Mouse (Mus musculus): ENCODE results near the gene Trdn. TPM values are rescaled to one million over a fixed set of nuclear protein-coding genes. Genes with fewer than 3 reads are reported as not detected.

Gene Trdn
- polyA plus RNA-seq, 1 experiment from 2014 or later: 0.57 TPM

DNA sequence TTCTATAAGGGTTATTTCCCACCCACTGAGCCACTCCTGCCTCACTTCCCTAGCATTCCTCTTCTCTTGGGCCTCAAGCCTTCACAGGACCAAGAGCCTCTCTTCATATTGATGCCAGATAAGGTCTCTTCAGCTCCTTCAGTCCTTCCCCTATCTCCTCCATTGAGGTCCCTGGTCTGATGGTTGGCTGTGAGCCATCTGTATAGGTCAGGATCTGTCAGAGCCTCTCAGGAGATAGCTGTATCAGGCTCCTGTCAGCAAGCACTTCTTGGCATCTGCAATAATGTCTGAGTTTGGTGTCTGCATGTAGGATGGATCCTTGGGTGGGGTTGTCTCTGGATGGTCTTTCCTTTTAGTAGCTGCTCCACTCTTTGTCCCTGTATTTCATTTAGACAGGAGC, 42.7 kb downstream of the Trdn start:
- no peak overlapping the region for H3K27ac ChIP-seq (ENCODE audit: low read length)
- H3K27me3 ChIP-seq (ENCODE audit: insufficient read depth, low read length): no peaks in the 10 kb centered on the region
- H3K4me3 ChIP-seq (ENCODE audit: low read length): no peak overlapping the region
- H3K4me1 ChIP-seq (ENCODE audit: insufficient read depth, low read length): no peaks in the 10 kb centered on the region
- no peak overlapping the region for H3K9ac ChIP-seq (replicated peaks; ENCODE audit: low read length)
- no peaks in the 10 kb centered on the region for H3K36me3 ChIP-seq (ENCODE audit: insufficient read depth, low read length)
- H3K4me2 ChIP-seq (replicated peaks; ENCODE audit: low read depth, low read length): no peak overlapping the region
- ATAC-seq (ENCODE audit: low FRiP score, low TSS enrichment): no peak
- no peaks in the 10 kb centered on the region for H3K9me3 ChIP-seq (ENCODE audit: low read length)

GRCm38 (mm10) chr10:33144911-33145310, 64.6 kb downstream of the Trdn start:
- H3K4me1 ChIP-seq (ENCODE audit: insufficient read depth, low read length): no peaks in the 10 kb centered on the region
- H3K4me2 ChIP-seq (replicated peaks; ENCODE audit: low read depth, low read length): no peak overlapping the region
- H3K4me3 ChIP-seq (ENCODE audit: low read length): no peak overlapping the region
- H3K27me3 ChIP-seq (ENCODE audit: insufficient read depth, low read length): no peaks in the 10 kb centered on the region
- no peaks in the 10 kb centered on the region for H3K36me3 ChIP-seq (ENCODE audit: insufficient read depth, low read length)
- WGBS: 63% methylated on average over 1 of the region's 1 CpGs
- ATAC-seq (ENCODE audit: low FRiP score, low TSS enrichment): no peak
- H3K27ac ChIP-seq (ENCODE audit: low read length): no peak overlapping the region
- H3K9me3 ChIP-seq (ENCODE audit: low read length): no peaks in the 10 kb centered on the region
- no peak overlapping the region for H3K9ac ChIP-seq (replicated peaks; ENCODE audit: low read length)

DNA sequence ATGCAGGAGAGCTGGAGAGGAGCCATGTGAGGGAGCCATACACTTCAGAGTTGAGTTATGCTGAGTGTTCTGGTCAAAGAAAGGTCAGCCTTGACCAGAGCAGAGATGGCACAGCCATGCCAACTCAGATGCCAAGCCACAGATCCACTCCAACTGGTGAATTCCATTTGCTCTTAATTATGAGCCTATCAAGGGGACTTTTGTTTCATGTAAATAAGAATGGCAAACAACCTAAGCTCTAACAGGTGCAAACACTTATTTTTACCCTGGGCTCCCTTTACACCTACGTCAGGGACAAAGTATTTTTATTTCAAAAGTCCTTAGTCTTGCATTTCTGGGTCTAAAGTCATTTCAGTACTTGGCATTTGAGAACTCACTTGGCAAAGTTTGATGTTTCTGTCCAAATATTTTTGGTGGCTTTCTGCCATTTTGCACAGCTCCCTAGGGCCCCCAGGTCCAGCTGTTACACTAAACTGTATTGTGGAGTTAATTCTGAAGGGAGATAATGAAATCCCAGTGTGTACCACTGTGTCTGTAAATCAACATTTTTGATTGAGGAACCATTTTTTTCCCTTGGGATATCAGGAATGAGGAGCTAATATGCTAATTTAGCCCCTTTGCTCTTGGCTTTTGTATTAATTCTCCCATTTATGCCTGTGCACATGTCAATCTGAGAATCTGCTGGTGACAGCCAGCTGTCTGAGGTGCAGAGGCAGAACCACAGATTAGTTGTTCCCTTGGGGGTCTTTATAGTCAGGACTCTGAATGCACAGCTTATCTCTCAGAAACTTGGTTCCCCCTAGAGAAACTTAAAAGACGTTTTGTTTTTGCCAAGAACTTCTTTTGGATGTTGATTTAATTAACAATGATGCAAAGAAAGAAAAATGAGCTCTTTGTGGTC, 99.6 kb downstream of the Trdn start:
- 43% methylated on average over 2 of the region's 2 CpGs for WGBS
- ATAC-seq (ENCODE audit: low FRiP score, low TSS enrichment): no peak
- Histone ChIP-seq H3K27me3 (ENCODE audit: insufficient read depth, low read length) (no peaks in the 10 kb centered on the region), H3K4me3 (ENCODE audit: low read length) (no peak overlapping the region), H3K4me1 (ENCODE audit: insufficient read depth, low read length) (no peaks in the 10 kb centered on the region), H3K36me3 (ENCODE audit: insufficient read depth, low read length) (no peaks in the 10 kb centered on the region), H3K4me2 (replicated peaks; ENCODE audit: low read depth, low read length) (no peak overlapping the region), H3K27ac (ENCODE audit: low read length) (no peak overlapping the region), H3K9ac (replicated peaks; ENCODE audit: low read length) (no peak overlapping the region), H3K9me3 (ENCODE audit: low read length) (no peaks in the 10 kb centered on the region)

GRCm38 (mm10) chr10:33189031-33189430, 108.7 kb downstream of the Trdn start:
- Histone ChIP-seq H3K27ac (ENCODE audit: low read length) (no peak overlapping the region), H3K4me2 (replicated peaks; ENCODE audit: low read depth, low read length) (no peak overlapping the region), H3K4me3 (ENCODE audit: low read length) (no peak overlapping the region), H3K9ac (replicated peaks; ENCODE audit: low read length) (no peak overlapping the region), H3K36me3 (ENCODE audit: insufficient read depth, low read length) (no peaks in the 10 kb centered on the region), H3K9me3 (ENCODE audit: low read length) (no peaks in the 10 kb centered on the region), H3K4me1 (ENCODE audit: insufficient read depth, low read length) (no peaks in the 10 kb centered on the region), H3K27me3 (ENCODE audit: insufficient read depth, low read length) (no peaks in the 10 kb centered on the region)
- WGBS: 73% methylated on average over 1 of the region's 1 CpGs
- ATAC-seq (ENCODE audit: low FRiP score, low TSS enrichment): no peak

DNA sequence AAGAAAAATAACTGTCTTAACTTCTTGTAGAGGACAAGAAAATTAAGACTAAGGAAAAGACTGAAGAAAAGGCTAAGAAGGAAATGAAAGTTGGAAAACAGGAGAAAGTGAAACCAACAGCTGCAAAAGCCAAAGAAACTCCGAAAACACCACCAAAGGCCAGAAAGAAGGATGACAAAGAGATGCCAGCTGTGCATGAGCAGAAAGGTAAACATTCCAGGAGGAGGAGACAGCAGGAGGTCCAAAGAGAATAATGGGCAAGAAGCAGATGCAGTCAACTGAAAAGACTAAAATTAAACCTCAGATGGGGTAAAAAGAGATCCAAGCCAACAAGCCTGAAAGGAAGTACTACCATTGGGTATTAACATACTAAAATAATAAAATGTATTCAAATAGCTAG, 115.6 kb downstream of the Trdn start:
- Histone ChIP-seq H3K27ac (ENCODE audit: low read length) (no peak overlapping the region), H3K4me3 (ENCODE audit: low read length) (no peak overlapping the region), H3K4me2 (replicated peaks; ENCODE audit: low read depth, low read length) (no peak overlapping the region), H3K27me3 (ENCODE audit: insufficient read depth, low read length) (no peaks in the 10 kb centered on the region), H3K9ac (replicated peaks; ENCODE audit: low read length) (no peak overlapping the region), H3K4me1 (ENCODE audit: insufficient read depth, low read length) (no peaks in the 10 kb centered on the region), H3K9me3 (ENCODE audit: low read length) (no peaks in the 10 kb centered on the region), H3K36me3 (ENCODE audit: insufficient read depth, low read length) (no peaks in the 10 kb centered on the region)
- no peak for ATAC-seq (ENCODE audit: low FRiP score, low TSS enrichment)
- 31% methylated on average over 1 of the region's 1 CpGs for whole genome bisulfite sequencing

GRCm38 (mm10) chr10:33198257-33198656, 117.9 kb downstream of the Trdn start:
- no peak overlapping the region for H3K27ac ChIP-seq (ENCODE audit: low read length)
- 55% methylated on average over 1 of the region's 1 CpGs for WGBS
- no peak for ATAC-seq (ENCODE audit: low FRiP score, low TSS enrichment)
- no peak overlapping the region for H3K4me3 ChIP-seq (ENCODE audit: low read length)
- H3K36me3 ChIP-seq (ENCODE audit: insufficient read depth, low read length): no peaks in the 10 kb centered on the region
- no peak overlapping the region for H3K4me2 ChIP-seq (replicated peaks; ENCODE audit: low read depth, low read length)
- no peaks in the 10 kb centered on the region for H3K27me3 ChIP-seq (ENCODE audit: insufficient read depth, low read length)
- no peaks in the 10 kb centered on the region for H3K9me3 ChIP-seq (ENCODE audit: low read length)
- H3K9ac ChIP-seq (replicated peaks; ENCODE audit: low read length): no peak overlapping the region
- H3K4me1 ChIP-seq (ENCODE audit: insufficient read depth, low read length): no peaks in the 10 kb centered on the region

GRCm38 (mm10) chr10:33210411-33210810, 130.1 kb downstream of the Trdn start:
- no peaks in the 10 kb centered on the region for H3K9me3 ChIP-seq (ENCODE audit: low read length)
- no peaks in the 10 kb centered on the region for H3K27me3 ChIP-seq (ENCODE audit: insufficient read depth, low read length)
- WGBS: 81% methylated on average over 1 of the region's 1 CpGs
- no peak for ATAC-seq (ENCODE audit: low FRiP score, low TSS enrichment)
- no peak overlapping the region for H3K27ac ChIP-seq (ENCODE audit: low read length)
- H3K9ac ChIP-seq (replicated peaks; ENCODE audit: low read length): no peak overlapping the region
- no peak overlapping the region for H3K4me3 ChIP-seq (ENCODE audit: low read length)
- H3K36me3 ChIP-seq (ENCODE audit: insufficient read depth, low read length): no peaks in the 10 kb centered on the region
- H3K4me2 ChIP-seq (replicated peaks; ENCODE audit: low read depth, low read length): no peak overlapping the region
- H3K4me1 ChIP-seq (ENCODE audit: insufficient read depth, low read length): no peaks in the 10 kb centered on the region

GRCm38 (mm10) chr10:33253911-33254310, 173.6 kb downstream of the Trdn start:
- Histone ChIP-seq H3K36me3 (ENCODE audit: insufficient read depth, low read length) (no peaks in the 10 kb centered on the region), H3K27ac (ENCODE audit: low read length) (no peak overlapping the region), H3K9me3 (ENCODE audit: low read length) (no peaks in the 10 kb centered on the region), H3K4me2 (replicated peaks; ENCODE audit: low read depth, low read length) (no peak overlapping the region), H3K27me3 (ENCODE audit: insufficient read depth, low read length) (no peaks in the 10 kb centered on the region), H3K4me3 (ENCODE audit: low read length) (no peak overlapping the region), H3K9ac (replicated peaks; ENCODE audit: low read length) (no peak overlapping the region), H3K4me1 (ENCODE audit: insufficient read depth, low read length) (no peaks in the 10 kb centered on the region)
- 76% methylated on average over 1 of the region's 1 CpGs for WGBS
- no peak for ATAC-seq (ENCODE audit: low FRiP score, low TSS enrichment)

DNA sequence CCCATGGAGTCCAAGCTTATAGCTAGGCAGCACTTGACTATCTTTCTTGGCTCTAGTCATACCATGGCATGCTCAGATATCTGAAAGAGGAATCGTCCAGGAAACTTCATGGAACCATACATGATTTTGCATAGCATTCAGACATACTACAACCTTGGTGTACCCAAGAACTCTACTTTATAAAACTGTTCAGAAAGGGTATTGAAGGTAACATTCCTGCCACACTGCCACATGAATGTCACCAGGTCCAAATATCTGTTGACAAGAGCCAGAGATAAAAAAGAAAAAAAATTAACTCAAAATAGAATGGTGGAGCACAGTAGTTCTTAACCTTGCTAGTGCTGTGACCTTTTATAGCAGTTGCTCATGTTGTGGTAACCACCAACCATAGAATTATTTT, 175.8 kb downstream of the Trdn start:
- Histone ChIP-seq H3K36me3 (ENCODE audit: insufficient read depth, low read length) (no peaks in the 10 kb centered on the region), H3K9ac (replicated peaks; ENCODE audit: low read length) (no peak overlapping the region), H3K4me1 (ENCODE audit: insufficient read depth, low read length) (no peaks in the 10 kb centered on the region), H3K4me3 (ENCODE audit: low read length) (no peak overlapping the region), H3K27me3 (ENCODE audit: insufficient read depth, low read length) (no peaks in the 10 kb centered on the region), H3K9me3 (ENCODE audit: low read length) (no peaks in the 10 kb centered on the region), H3K4me2 (replicated peaks; ENCODE audit: low read depth, low read length) (no peak overlapping the region), H3K27ac (ENCODE audit: low read length) (no peak overlapping the region)
- WGBS: 74% methylated on average over 1 of the region's 1 CpGs
- ATAC-seq (ENCODE audit: low FRiP score, low TSS enrichment): no peak

DNA sequence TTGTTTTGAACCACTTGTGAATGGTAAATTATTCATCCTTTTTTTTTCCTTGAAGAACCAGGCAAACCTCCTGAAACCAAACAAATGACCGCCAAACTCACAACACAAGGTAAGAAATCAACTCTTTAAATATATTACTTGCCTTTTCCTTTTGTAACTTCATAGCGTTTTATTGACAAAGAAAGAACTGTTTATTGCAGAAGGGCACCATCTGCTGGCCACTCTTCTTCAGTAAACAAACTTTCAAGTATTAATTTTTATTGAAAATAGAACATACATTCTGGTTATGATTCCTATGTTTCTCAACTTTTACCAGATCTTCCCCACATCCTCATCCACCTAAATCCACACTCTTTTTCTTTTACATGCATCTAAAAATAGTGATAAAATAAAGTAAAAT, 224.6 kb downstream of the Trdn start:
- Histone ChIP-seq H3K4me1 (ENCODE audit: insufficient read depth, low read length) (no peaks in the 10 kb centered on the region), H3K27ac (ENCODE audit: low read length) (no peak overlapping the region), H3K9me3 (ENCODE audit: low read length) (no peaks in the 10 kb centered on the region), H3K36me3 (ENCODE audit: insufficient read depth, low read length) (no peaks in the 10 kb centered on the region), H3K4me2 (replicated peaks; ENCODE audit: low read depth, low read length) (no peak overlapping the region), H3K9ac (replicated peaks; ENCODE audit: low read length) (no peak overlapping the region), H3K27me3 (ENCODE audit: insufficient read depth, low read length) (no peaks in the 10 kb centered on the region), H3K4me3 (ENCODE audit: low read length) (no peak overlapping the region)
- ATAC-seq (ENCODE audit: low FRiP score, low TSS enrichment): no peak
- WGBS: 27% methylated on average over 2 of the region's 2 CpGs
